Mouse (Mus musculus) myocyte (in vitro differentiated cells): ENCODE measurements around the gene Cdkn1c.

Experiments
- CEBPB ChIP-seq: IDR thresholded peaks from 2 replicates; pipeline ENCODE4 v1.6.1; 2011; ENCODE audit warnings: mild to moderate bottlenecking, moderate library complexity; ENCODE audit not compliant: poor library complexity, insufficient read depth, severe bottlenecking
- E2F4 ChIP-seq: IDR thresholded peaks from one replicate; pipeline ENCODE4 v1.6.1; 2011; ENCODE audit warnings: mild to moderate bottlenecking, control low read depth, moderate library complexity; ENCODE audit not compliant: insufficient read depth
- MAX ChIP-seq: IDR thresholded peaks from one replicate; pipeline ENCODE4 v1.6.1; 2011; ENCODE audit warnings: low read depth, mild to moderate bottlenecking, control low read depth
- MYOD1 ChIP-seq, 3 experiments: IDR thresholded peaks; one replicate each; pipeline ENCODE4 v1.6.1; 2011; ENCODE audit warnings: control low read depth in 2 of 3, low read depth in 2 of 3, mild to moderate bottlenecking in 2 of 3, moderate library complexity in 1 of 3; ENCODE audit not compliant: insufficient read length in 2 of 3, control insufficient read depth in 1 of 3
- MYOG ChIP-seq, 3 experiments: IDR thresholded peaks; one replicate each; pipeline ENCODE4 v1.6.1; 2011; ENCODE audit warnings: control low read depth in 2 of 3, low read depth in 2 of 3, mild to moderate bottlenecking in 2 of 3; ENCODE audit not compliant: insufficient read length in 2 of 3, control insufficient read depth in 1 of 3, insufficient read depth in 1 of 3
- POLR2A ChIP-seq: IDR thresholded peaks from one replicate; pipeline ENCODE4 v1.6.1; 2011; ENCODE audit warnings: low read depth, mild to moderate bottlenecking, control low read depth, moderate library complexity; ENCODE audit not compliant: insufficient read length
- POLR2AphosphoS2 ChIP-seq: IDR thresholded peaks from one replicate; pipeline ENCODE4 v1.6.1; 2011; ENCODE audit warnings: low read depth, control low read depth; ENCODE audit not compliant: insufficient read length
- REST ChIP-seq: IDR thresholded peaks from one replicate; pipeline ENCODE4 v1.6.1; 2011; ENCODE audit warnings: mild to moderate bottlenecking, control low read depth, moderate library complexity; ENCODE audit not compliant: insufficient read depth, insufficient read length
- SRF ChIP-seq: IDR thresholded peaks from one replicate; pipeline ENCODE4 v1.6.1; 2011; ENCODE audit warnings: low read depth; ENCODE audit not compliant: control insufficient read depth, insufficient read length
- TCF12 ChIP-seq: IDR thresholded peaks from one replicate; pipeline ENCODE4 v1.6.1; 2011; ENCODE audit warnings: mild to moderate bottlenecking, control low read depth; ENCODE audit not compliant: poor library complexity, insufficient read depth, severe bottlenecking
- TCF3 ChIP-seq: IDR thresholded peaks from one replicate; pipeline ENCODE4 v1.6.1; 2011; ENCODE audit warnings: low read depth, control low read depth; ENCODE audit not compliant: insufficient read length
- USF1 ChIP-seq: IDR thresholded peaks from one replicate; pipeline ENCODE4 v1.6.1; 2011; ENCODE audit warnings: low read depth, mild to moderate bottlenecking, control low read depth, moderate library complexity

- no peak for TF ChIP-seq POLR2A
- no peak for TF ChIP-seq POLR2AphosphoS2
- TF ChIP-seq USF1, result no peak
- no peak for TF ChIP-seq MYOG (IDR thresholded peaks at IDR 0.05; ENCODE audit: control insufficient read depth in 1 of 3, insufficient read depth in 1 of 3, insufficient read length in 2 of 3, low read depth in 2 of 3)
- TF ChIP-seq MYOD1 (IDR thresholded peaks at IDR 0.05; ENCODE audit: control insufficient read depth in 1 of 3, insufficient read length in 2 of 3, low read depth in 2 of 3), result no peak
- no peak for TF ChIP-seq CEBPB
- TF ChIP-seq E2F4, result no peak
- no peak for TF ChIP-seq MAX
- no peak for TF ChIP-seq TCF12
- TF ChIP-seq SRF, result no peak
- TF ChIP-seq REST, result no peak
- TF ChIP-seq TCF3, result no peak
Measured at GRCm38 (mm10) chr7:143433331-143433730, 27.5 kb downstream of the Cdkn1c start.
